Mouse (Mus musculus) liver, embryonic 14.5 days (tissue): Measurements from ENCODE around the gene Stxbp5. TPM values are rescaled to one million over a fixed set of nuclear protein-coding genes. Genes with fewer than 3 reads are reported as not detected.

Source experiments
- ATAC-seq: fragments of 200-750 bp; cut with Nextera tagmentation; 2 replicates; pipeline ENCODE4 v1.8.0; 2017; ENCODE audit warnings: moderate number of reproducible peaks, mild to moderate bottlenecking, moderate library complexity; ENCODE audit not compliant: insufficient read depth
- DNase-seq, 3 experiments: peaks; one replicate each; pipeline ENCODE4 v3.0.0-alpha.2; 2012 to 2013; ENCODE audit warnings: low read depth in 3 of 3, low spot score in 3 of 3
- H3K27ac ChIP-seq: fragments of 300-500 bp; sonication (generic); 2 replicates; pipeline ENCODE4 v1.5.1; 2014; ENCODE audit warnings: moderate library complexity, mild to moderate bottlenecking, control low read depth, inconsistent platforms
- H3K27me3 ChIP-seq: fragments of 300-500 bp; sonication (generic); 2 replicates; pipeline ENCODE4 v1.6.1; 2014; ENCODE audit warnings: mild to moderate bottlenecking, low read length, moderate library complexity; ENCODE audit not compliant: control insufficient read depth, insufficient read depth
- H3K36me3 ChIP-seq: fragments of 300-500 bp; sonication (generic); replicated peaks from 2 replicates; pipeline ENCODE4 v1.6.1; 2014; ENCODE audit warnings: low read depth; ENCODE audit not compliant: control insufficient read depth, insufficient read depth
- H3K4me1 ChIP-seq, 2 experiments: fragments of 200-500 bp in 1 of 2; fragments of 300-500 bp in 1 of 2; sonication (generic) in 1 of 2; replicated peaks; 2 replicates each; pipeline ENCODE4 v1.6.1; 2012 to 2014; ENCODE audit warnings: antibody characterized with exemption in 1 of 2, inconsistent platforms in 1 of 2, low read length in 1 of 2; ENCODE audit not compliant: control insufficient read depth in 2 of 2, insufficient read depth in 2 of 2
- H3K4me2 ChIP-seq: fragments of 300-500 bp; sonication (generic); 2 replicates; pipeline ENCODE4 v1.6.1; 2014; ENCODE audit warnings: low read depth, mild to moderate bottlenecking, control low read depth, moderate library complexity
- H3K4me3 ChIP-seq, 2 experiments: fragments of 200-500 bp in 1 of 2; fragments of 300-500 bp in 1 of 2; sonication (generic) in 1 of 2; 2 replicates each; pipeline ENCODE4 v1.5.1; 2012 to 2014; ENCODE audit warnings: low read depth in 2 of 2, low read length in 2 of 2, mild to moderate bottlenecking in 2 of 2, control low read depth in 1 of 2, inconsistent platforms in 1 of 2, moderate library complexity in 1 of 2; ENCODE audit not compliant: insufficient read depth in 1 of 2
- H3K9ac ChIP-seq: fragments of 300-500 bp; sonication (generic); replicated peaks from 2 replicates; pipeline ENCODE4 v1.6.1; 2014; ENCODE audit warnings: mild to moderate bottlenecking, control low read depth, moderate library complexity
- H3K9me3 ChIP-seq: fragments of 300-500 bp; sonication (generic); 2 replicates; pipeline ENCODE4 v1.6.1; 2016; ENCODE audit warnings: low read length, mixed read lengths; ENCODE audit not compliant: control insufficient read depth
- CTCF ChIP-seq: IDR thresholded peaks from 2 replicates; pipeline ENCODE4 v1.5.1; 2016; ENCODE audit warnings: antibody characterized with exemption, low read depth, control low read depth
- EP300 ChIP-seq: IDR thresholded peaks from 2 replicates; pipeline ENCODE4 v1.6.1; 2016; ENCODE audit warnings: antibody characterized with exemption, low read depth
- WGBS: fragments of 180-500 bp; shearing (Covaris S2); extraction: QIAGEN DNeasy Blood & Tissue Kit; methylation state at CpG from one replicate; pipeline ENCODE4 v1.1.7; 2014; ENCODE audit not compliant: insufficient replicate concordance; 5-methylcytosine and 5-hydroxymethylcytosine counted together
- polyA plus RNA-seq, 2 experiments: library from polyadenylated mRNA; depleted of rRNA in 1 of 2; stranded (reverse) in 1 of 2; unstranded in 1 of 2; fragments of >200 nt; fragmentation: Nextera tagmentation in 1 of 2; extraction: Ambion mirVana in 1 of 2; gene quantifications; 2 replicates each; pipeline versions ENCODE4 v1.2.1 to v1.2.3; 2012 to 2014

Stxbp5 gene
- polyA plus RNA-seq, 2 experiments = 3.3 to 4.6 TPM

DNA sequence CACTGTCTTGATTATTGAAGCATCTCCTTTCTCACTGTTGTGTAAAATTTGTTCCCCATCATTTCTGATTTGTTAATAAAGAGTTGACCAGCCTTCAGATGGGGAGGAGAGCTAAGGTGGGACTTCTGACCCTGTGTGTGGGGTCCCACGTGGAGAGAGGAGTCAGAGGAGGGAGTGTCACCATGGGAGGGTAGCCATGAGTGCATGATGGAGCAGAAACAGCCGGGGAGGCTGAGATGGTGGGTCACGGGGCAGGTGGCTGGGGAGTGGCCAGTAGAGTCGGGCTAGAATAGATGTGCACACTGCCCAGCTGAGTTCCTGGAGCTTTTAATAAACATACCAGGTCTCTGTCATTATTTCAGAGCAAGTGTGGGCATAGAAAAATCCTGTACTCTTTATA lies 121.0 kb downstream of the Stxbp5 start:
- DNase-seq = no peak
- H3K9ac ChIP-seq = no peak overlapping the region
- ATAC-seq = no peak
- no peak overlapping the region for H3K27ac ChIP-seq
- no peaks in the 10 kb centered on the region for H3K9me3 ChIP-seq
- 74% methylated on average over 4 of the region's 4 CpGs for WGBS
- no peaks in the 10 kb centered on the region for H3K27me3 ChIP-seq
- H3K36me3 ChIP-seq = no peaks in the 10 kb centered on the region
- no peak overlapping the region for H3K4me2 ChIP-seq
- H3K4me1 ChIP-seq = no peaks in the 10 kb centered on the region
- H3K4me3 ChIP-seq = no peak overlapping the region
- TF ChIP-seq CTCF (no peak), EP300 (no peak)

DNA sequence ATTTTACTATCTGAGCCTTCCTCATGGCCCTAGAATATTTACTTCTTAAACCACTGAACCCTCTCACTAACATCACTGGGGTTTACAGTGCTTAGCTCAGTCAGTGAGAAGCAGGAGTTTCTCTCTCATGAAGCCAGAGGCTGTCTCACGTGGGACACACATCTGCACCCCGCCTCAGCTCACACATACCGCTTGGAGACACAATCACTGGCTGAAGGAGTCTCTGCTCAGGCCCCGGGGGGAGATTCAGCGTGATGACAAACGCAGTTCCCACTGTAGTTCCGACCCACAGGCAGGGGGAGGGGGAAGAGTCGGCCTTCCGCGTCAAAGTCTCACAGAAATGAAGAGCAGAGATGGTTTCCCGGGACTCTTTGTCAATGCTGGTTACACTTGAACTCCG lies 130.6 kb downstream of the Stxbp5 start:
- Histone ChIP-seq H3K27me3 (no peaks in the 10 kb centered on the region), H3K9ac (no peak overlapping the region), H3K4me2 (no peak overlapping the region), H3K4me1 (no peaks in the 10 kb centered on the region), H3K4me3 (no peak overlapping the region), H3K9me3 (no peaks in the 10 kb centered on the region), H3K36me3 (no peaks in the 10 kb centered on the region), H3K27ac (no peak overlapping the region)
- 82% methylated on average over 12 of the region's 12 CpGs for WGBS
- ATAC-seq = no peak
- TF ChIP-seq EP300 (no peak), CTCF (no peak)
- DNase-seq = no peak

DNA sequence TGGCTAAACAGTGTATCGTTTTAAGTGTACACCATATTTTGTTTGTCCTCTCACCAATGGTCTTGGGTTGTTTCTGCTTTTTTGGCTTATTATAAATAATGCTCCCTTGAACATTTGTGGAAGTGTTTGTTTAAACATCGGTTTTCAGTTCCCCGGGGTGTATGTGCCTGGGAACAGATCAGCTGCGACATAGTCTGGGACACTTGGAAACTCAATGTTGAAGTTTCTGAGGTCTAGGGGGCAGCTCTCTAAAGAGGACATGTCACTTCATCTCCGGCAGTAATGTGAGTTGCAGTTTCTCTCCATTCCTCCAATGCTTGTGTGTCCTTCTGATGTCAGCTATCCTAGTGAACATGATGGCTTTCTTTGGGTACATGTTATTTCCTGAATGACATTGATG lies 137.0 kb downstream of the Stxbp5 start:
- H3K9me3 ChIP-seq = no peaks in the 10 kb centered on the region
- no peak overlapping the region for H3K9ac ChIP-seq
- TF ChIP-seq CTCF (no peak), EP300 (no peak)
- WGBS = 83% methylated on average over 5 of the region's 5 CpGs
- no peak for DNase-seq
- H3K27ac ChIP-seq = no peak overlapping the region
- no peaks in the 10 kb centered on the region for H3K27me3 ChIP-seq
- no peak overlapping the region for H3K4me2 ChIP-seq
- H3K4me1 ChIP-seq = no peaks in the 10 kb centered on the region
- no peak overlapping the region for H3K4me3 ChIP-seq
- no peaks in the 10 kb centered on the region; the same call in none of the 2 replicates for H3K36me3 ChIP-seq
- ATAC-seq = no peak

DNA sequence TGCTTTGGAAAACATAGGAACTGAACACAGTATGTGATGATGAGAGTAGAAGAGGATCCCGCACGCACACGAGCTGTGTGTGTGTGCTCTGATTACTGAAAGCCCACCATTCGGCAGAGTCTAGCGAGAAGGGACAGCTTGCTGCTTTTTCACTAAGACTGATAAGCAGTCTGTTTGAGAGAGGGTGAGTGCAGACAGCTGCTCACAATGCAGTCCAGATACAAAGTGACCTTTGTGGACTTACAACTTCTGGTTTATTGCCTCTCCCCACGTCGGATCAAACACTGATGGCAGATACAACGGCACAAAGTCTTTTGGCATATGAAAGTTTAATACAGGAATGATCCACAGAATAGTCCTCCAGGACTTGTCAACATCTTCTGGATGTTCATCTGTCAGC lies 140.6 kb downstream of the Stxbp5 start:
- no peak overlapping the region for H3K9ac ChIP-seq
- ATAC-seq (no peak), DNase-seq (no peak)
- no peak overlapping the region for H3K27ac ChIP-seq
- no peak overlapping the region for H3K4me2 ChIP-seq
- H3K27me3 ChIP-seq = no peaks in the 10 kb centered on the region
- TF ChIP-seq EP300 (no peak), CTCF (no peak)
- H3K36me3 ChIP-seq = no peaks in the 10 kb centered on the region; the same call in none of the 2 replicates
- no peak overlapping the region for H3K4me3 ChIP-seq
- no peaks in the 10 kb centered on the region for H3K9me3 ChIP-seq
- no peaks in the 10 kb centered on the region for H3K4me1 ChIP-seq
- 71% methylated on average over 8 of the region's 8 CpGs for WGBS

DNA sequence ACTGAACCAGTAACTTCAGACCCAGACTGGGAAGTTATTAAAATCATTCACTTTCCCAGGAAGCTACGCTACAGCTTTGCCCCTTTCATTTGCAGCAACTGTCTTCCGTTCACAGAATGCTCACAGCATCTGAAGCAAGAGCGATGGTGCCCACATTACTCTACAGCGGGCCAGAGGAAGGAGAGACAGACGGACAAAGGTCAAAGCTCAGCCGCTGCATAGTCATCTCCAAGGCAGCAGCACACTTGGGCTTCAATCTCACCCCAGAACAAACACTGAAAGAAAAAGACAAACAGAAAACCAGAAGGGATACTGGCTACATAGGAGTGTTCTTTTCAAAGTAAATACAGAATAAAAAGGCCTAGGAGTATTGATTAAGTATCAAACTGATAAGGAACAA lies 144.3 kb downstream of the Stxbp5 start:
- H3K4me2 ChIP-seq = no peak overlapping the region
- no peak overlapping the region for H3K27ac ChIP-seq
- H3K4me3 ChIP-seq = no peak overlapping the region
- WGBS = 58% methylated on average over 6 of the region's 6 CpGs
- DNase-seq (no peak), ATAC-seq (no peak)
- no peaks in the 10 kb centered on the region for H3K9me3 ChIP-seq
- TF ChIP-seq EP300 (no peak), CTCF (no peak)
- H3K27me3 ChIP-seq = no peaks in the 10 kb centered on the region
- no peaks in the 10 kb centered on the region; the same call in 1 of the 2 replicates for H3K36me3 ChIP-seq
- no peak overlapping the region for H3K9ac ChIP-seq
- H3K4me1 ChIP-seq = no peaks in the 10 kb centered on the region
